Mouse (Mus musculus) layer of hippocampus, adult 9-10 months (tissue): ENCODE data around the gene Grik3.
"Not testable (repeated sequence)": the region's sequence is repeated elsewhere in the genome, so short reads cannot be mapped to it uniquely, and the experiment has no call there.

ENCODE experiments used
- DNase-seq: peaks from one replicate; pipeline ENCODE4 v3.0.0; 2022; ENCODE audit warnings: low spot score

Grik3 gene

GRCm38 (mm10) chr4:125590241-125590919, 99.9 kb downstream of the Grik3 start:
- no peak for DNase-seq

- no peak for DNase-seq
Measured at GRCm38 (mm10) chr4:125592663-125593062, 102.2 kb downstream of the Grik3 start.

GRCm38 (mm10) chr4:125595011-125595410, 104.5 kb downstream of the Grik3 start:
- no peak for DNase-seq

- DNase-seq: no peak
Measured at GRCm38 (mm10) chr4:125598677-125599076, 108.2 kb downstream of the Grik3 start.

GRCm38 (mm10) chr4:125599510-125600005, 109.1 kb downstream of the Grik3 start:
- DNase-seq: no peak

GRCm38 (mm10) chr4:125600642-125601041, 110.1 kb downstream of the Grik3 start:
- DNase-seq: no peak

GRCm38 (mm10) chr4:125601301-125601700, 110.8 kb downstream of the Grik3 start:
- no peak for DNase-seq

- no peak for DNase-seq
Measured at GRCm38 (mm10) chr4:125604494-125604893, 114.0 kb downstream of the Grik3 start.

GRCm38 (mm10) chr4:125606147-125606546, 115.6 kb downstream of the Grik3 start:
- DNase-seq: no peak

GRCm38 (mm10) chr4:125607397-125608042, 117.0 kb downstream of the Grik3 start:
- DNase-seq: no peak

- DNase-seq: not testable (repeated sequence)
Measured at GRCm38 (mm10) chr4:125608896-125609295, 118.4 kb downstream of the Grik3 start.

- no peak for DNase-seq
Measured at GRCm38 (mm10) chr4:125609320-125610306, 119.1 kb downstream of the Grik3 start.

- DNase-seq: no peak
Measured at GRCm38 (mm10) chr4:125617851-125618250, 127.4 kb downstream of the Grik3 start.

GRCm38 (mm10) chr4:125618524-125619320, 128.2 kb downstream of the Grik3 start:
- no peak for DNase-seq

- no peak for DNase-seq
Measured at GRCm38 (mm10) chr4:125624885-125625678, 134.6 kb downstream of the Grik3 start.

- DNase-seq: no peak
Measured at GRCm38 (mm10) chr4:125629544-125629943, 139.0 kb downstream of the Grik3 start.

GRCm38 (mm10) chr4:125635037-125635436, 144.5 kb downstream of the Grik3 start:
- no peak for DNase-seq

GRCm38 (mm10) chr4:125636616-125637304, 146.3 kb downstream of the Grik3 start:
- no peak for DNase-seq

GRCm38 (mm10) chr4:125637364-125637763, 146.9 kb downstream of the Grik3 start:
- DNase-seq: no peak

GRCm38 (mm10) chr4:125640520-125640919, 150.0 kb downstream of the Grik3 start:
- no peak for DNase-seq
